Mouse (Mus musculus) neutrophil, adult 5-6 weeks (primary cell): Measurements from ENCODE around the gene Rab3il1. TPM values are rescaled to one million over a fixed set of nuclear protein-coding genes. Genes with fewer than 3 reads are reported as not detected.

ENCODE experiments used
- ATAC-seq: fragments of 151-379, 151-347 bp; 2 replicates; pipeline ENCODE4 v1.8.0; 2017; ENCODE audit warnings: mild to moderate bottlenecking, moderate TSS enrichment; ENCODE audit not compliant: insufficient number of reproducible peaks, poor library complexity, low FRiP score, severe bottlenecking; ENCODE audit errors: extremely low read depth
- total RNA-seq: library from RNA; stranded (forward); fragments of 200-1000 nt; gene quantifications from 2 replicates; pipeline ENCODE4 v1.2.3, GENCODE M21; 2017

Rab3il1 gene
- total RNA-seq, 1 experiment from 2014 or later: not detected

DNA sequence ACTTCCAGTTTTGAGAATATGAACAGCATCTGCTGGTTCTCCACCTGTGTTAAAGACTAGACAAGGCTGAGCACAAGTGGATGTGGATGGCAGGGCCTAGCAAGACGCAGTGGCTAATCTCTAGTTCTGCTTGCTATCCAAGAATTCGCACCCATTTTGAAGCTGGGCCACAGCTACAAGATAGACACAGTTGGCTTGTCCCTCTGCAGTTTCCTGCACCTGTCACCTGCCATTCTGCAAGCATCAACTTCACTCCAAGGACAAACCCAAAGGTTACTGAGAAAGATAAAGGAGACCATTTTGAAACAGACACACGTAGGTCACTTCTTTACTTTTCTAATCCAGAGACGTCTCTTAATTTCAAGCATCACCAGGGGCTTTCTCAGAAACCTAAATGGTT, 19.8 kb upstream of the Rab3il1 start:
- ATAC-seq: no peak

DNA sequence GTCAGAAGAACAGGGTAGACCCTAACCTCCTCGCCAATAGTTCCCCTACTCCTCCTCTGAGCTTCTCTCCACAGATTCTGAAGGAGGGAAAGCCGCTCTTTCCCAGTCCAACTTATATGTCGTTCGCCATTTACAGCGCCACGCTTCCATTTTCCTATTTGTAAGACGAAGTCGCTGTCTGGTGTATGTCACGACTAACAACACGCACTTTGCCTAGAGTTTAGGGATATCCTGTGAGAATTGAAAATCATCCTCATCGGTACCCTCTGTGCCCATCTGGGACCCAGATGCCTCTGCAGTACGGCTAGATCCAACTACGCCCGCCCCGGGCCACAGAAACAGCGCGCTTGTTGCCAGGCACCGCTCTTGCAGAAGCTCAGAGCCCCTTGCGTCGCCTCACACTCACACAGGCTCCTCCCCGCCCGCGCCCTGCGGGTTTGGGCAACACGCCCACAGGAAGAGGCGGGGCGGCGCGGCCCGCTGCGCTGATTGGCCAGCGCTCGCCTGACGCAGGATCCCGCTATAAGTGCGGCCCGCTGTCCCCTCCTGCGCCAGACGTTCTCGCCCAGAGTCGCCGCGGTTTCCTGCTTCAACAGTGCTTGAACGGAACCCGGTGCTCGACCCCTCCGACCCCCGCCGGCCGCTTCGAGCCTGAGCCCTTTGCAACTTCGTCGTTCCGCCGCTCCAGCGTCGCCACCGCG, 19.2 kb upstream of the Rab3il1 start:
- ATAC-seq: peak; percentile 75

DNA sequence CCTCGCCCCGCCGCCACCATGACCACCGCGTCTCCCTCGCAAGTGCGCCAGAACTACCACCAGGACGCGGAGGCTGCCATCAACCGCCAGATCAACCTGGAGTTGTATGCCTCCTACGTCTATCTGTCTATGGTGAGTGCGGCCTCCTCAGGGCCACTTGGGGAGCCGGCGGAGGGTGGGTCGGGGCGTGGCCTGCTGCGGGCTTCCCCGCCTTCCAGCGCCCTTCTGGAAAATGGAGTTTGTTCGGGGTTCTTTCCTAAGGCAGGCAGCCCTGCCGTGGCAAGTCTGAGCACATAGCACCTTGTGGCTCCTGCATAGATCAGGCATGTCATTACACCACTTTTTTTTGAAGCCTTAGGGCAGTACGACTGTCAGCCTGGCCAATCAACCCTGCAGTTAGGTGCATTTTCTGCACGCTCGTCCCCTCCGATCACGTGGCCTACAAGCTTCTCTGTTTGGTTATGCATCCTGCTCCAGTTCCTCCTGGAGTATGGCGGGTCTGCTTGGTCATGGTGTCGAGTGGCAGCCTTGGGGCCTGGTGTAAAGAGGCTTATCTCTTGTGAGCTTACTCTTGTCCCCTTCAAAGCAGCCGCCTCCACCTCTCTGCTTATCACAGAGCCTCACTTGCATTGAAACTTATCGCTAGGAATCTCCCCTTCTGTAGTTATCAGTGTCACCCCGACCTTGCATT, 18.5 kb upstream of the Rab3il1 start:
- ATAC-seq: peak; percentile 40

DNA sequence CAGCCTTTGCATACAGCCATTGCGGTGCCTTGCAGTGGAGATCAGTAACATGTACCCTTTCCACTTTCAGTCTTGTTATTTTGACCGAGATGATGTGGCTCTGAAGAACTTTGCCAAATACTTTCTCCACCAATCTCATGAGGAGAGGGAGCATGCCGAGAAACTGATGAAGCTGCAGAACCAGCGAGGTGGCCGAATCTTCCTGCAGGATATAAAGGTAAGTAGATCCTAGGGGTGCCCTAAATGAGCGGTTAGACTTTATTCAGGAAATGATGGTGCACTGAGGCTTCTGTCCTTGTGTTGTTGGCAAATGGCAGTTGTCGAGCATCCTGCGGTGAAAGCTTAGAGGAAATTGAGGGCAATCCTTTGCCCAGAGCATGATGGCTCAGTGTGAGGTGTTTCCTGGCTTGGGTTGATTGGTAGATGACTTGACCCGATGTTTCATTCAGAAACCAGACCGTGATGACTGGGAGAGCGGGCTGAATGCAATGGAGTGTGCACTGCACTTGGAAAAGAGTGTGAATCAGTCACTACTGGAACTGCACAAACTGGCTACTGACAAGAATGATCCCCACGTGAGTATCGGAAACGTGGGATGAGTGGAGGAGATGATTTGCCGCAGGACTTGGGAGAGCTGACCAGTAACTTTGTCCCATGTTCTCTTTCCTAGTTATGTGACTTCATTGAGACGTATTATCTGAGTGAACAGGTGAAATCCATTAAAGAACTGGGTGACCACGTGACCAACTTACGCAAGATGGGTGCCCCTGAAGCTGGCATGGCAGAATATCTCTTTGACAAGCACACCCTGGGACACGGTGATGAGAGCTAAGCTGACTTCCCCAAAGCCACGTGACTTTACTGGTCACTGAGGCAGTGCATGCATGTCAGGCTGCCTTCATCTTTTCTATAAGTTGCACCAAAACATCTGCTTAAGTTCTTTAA, 17.1 kb upstream of the Rab3il1 start:
- ATAC-seq: no peak

DNA sequence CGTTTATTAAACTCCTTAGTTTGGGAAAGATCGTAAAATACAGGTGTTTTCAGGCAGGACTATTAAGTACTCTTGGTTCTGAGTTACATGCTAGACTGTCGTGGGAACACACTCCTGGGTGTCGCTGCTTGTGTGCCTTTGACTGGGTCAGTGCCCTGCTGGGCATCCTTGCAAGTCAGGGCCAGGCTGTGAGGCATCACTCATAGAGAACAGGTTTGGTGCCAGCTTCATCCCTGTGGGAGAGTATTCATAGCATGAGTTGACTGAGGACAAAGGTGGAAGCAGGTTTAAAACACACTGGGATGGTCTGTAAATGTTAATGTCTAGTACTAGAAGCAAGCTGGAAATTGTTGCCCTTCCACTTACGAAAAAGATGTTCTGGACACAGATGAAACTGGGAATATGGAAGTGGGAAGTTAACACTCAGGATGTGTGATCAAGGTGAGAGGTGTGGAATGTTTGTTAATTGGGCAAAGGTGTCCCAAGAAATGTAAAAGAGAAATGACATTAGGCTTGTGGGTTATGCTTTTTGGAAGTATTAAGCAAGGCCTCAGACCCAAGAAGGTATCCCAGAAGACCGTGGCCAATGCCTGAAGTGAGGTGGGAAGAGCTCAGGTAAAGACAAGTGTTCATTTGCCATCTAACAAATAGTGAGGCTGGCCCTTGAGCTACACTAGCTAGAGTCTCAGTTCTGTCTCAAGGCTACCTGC, 16.1 kb upstream of the Rab3il1 start:
- ATAC-seq: no peak

DNA sequence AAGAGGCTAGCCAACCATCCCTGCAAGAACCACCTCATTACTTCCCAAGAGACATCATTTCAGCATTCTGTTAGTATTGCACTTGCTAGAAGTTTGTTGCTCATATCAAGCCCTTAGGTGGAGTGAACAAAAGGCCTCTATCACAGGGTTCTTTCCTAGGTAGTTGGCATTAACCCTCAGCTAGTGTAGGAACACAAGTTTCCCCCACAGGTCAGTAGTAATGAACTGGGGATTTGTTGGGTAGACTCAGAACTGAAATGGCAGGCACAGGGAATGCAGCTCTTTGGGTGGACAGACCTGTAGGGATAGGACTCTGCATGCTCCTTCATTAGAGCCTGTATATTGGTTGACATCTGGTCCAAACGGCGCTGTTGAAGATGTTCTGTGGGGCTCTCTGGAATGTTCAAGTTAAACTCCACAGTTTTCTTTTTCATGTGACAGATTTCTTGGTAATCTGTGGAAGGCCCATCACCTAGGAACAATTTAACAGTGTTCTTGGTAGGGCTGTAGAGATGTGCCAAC, 15.5 kb upstream of the Rab3il1 start:
- ATAC-seq: no peak

DNA sequence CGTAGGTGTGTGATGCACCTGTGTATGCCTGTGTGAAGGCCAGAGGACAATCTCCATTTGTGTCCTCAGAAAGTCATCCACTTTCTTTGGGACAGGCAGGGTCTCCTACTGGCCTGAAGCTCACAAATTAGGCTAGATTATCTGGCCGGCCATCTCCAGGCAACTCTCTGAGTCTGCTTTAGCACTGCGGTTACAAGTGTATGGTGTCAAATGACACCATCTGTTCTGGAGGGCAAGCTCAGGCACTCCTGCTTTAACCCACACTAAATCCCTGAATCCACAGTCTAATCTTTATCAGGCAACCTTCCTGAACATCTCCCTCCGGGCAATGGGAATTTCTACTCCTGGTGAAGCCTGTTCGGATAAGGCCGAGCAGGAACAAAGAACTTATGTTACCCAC, 14.3 kb upstream of the Rab3il1 start:
- ATAC-seq: no peak

DNA sequence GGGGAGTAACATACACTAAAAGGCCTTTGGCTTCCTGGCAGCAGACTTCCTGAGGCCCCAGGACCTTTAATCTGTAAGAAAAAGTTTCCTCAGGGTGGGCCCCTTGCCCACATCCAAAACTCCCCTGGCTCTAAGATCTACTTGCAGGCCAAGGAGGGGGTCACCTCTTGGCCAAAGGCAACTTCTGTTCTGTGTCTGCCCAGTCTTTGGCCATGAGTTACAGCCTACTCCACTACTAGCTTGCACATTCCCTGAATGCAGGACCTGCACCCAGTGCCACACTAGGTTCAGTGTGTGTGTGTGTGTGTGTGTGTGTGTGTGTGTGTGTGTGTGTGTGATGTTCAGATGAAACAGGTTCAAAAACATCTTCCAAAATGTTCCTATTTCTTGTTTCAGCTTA, 13.9 kb upstream of the Rab3il1 start:
- ATAC-seq: no peak

DNA sequence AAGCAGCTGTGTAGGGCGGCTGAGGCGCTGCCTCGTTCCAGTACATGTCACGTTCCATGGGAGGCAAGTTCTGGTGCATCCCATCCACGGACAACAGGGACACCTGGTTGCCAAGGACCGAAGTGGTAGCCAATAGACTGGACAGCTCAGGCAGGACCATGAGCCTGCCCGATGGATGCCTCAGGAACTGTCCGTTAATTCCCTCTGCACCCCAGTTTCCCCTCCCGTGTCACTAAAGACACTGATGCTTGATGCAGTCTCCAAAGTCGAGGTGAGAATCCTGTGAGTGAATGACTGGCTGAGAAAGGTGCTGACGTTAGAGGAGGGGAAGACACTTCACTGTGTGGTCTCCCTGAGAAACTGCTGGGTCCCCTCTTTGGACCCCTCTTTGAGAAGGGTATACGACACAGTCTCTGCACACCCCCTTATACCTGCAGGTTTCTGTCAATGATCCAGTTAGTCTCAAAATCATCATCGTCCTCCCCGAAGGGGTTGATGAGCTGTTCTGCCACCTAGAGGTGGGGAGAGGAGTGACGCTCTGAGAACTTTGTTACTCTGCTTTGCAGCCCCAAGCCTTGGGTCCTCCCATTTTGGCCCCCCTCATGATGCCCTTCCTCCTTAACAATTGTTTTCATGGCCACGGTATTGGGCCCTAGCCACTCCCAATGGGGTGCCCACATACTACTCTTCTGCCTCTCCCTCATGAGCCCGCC, 12.1 kb upstream of the Rab3il1 start:
- peak; percentile 31; the same call in 1 of the 2 replicates for ATAC-seq

DNA sequence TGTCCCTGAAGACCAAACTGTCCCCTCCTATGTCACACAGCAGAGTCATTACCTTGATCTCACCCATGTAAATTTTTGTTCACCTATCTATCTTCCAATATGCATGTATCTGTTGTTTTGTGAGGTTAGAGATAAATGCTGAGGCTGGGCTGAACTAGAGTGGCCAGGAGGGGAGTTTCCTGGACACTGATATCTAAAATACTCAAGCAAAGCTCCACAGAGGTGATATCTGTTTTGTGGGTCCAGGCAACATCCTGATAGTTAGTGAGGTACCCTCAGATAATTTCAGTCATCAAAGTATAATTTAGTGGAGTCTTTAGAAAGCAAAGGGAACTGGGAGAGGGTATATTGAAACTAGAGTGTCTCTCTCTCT, 11.6 kb upstream of the Rab3il1 start:
- ATAC-seq: no peak

DNA sequence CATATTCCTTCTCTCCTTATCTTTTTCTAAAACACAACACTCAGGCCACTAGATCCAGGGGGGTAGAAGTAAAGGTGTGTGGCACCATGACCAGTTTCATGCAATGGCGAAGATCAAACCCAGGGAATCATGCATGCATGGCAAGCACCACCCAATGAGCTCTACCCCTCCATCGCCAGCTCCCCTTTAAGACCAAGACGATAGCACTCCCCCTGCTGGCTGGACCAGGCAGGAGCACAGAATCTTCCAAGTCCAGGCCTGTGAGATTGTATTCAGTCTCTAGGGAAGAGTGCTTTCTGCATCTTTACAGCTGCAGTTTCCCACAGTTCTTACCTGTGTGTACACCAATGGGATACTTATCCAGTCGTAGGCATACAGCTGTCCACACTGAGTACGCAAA, 10.2 kb upstream of the Rab3il1 start:
- ATAC-seq: peak; percentile 72

DNA sequence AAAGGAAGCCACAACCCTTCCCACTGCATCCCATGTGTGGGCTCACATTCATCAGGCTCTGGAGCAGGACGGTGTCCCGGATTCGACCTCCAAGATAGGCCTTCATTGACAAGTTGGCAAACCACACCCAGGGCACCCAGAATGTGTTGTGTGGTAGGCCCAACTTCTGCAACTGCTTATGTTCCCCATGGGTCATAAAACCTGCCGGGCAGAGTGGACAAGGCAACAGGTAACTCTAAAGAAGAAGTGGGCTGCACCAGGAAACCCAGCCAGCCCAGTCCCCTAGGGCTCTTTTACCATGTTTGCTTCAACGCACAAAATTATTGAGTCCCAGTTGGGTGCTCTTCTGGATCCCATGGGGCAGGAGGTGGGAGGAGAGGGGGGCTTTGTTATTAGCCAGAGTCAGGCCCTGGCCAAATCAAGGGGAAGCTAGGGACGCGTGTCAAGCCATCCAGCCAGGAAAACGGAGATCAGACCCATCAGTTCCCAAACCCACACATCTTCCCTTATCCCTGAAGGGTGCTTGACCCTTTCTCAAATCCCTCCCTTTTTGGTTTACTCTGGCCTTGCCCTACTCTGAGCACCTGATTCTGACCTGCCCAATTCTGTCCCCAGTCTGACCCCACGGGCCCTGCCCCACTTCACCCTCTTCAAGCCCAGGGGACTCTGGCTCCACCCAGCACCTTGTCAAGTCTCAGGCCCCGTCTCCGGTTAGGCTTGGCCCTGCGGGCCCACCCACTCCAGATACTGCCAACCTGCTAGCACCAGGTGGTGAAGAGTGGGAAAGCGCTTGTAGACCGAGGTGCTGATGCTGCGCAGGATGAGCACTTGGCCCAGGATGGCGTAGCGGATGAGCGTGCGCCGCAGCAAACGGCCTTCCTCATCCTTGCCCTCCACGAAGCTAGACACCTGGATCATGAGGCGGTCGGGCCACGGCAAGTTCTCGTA, 9.2 kb upstream of the Rab3il1 start:
- no peak for ATAC-seq

DNA sequence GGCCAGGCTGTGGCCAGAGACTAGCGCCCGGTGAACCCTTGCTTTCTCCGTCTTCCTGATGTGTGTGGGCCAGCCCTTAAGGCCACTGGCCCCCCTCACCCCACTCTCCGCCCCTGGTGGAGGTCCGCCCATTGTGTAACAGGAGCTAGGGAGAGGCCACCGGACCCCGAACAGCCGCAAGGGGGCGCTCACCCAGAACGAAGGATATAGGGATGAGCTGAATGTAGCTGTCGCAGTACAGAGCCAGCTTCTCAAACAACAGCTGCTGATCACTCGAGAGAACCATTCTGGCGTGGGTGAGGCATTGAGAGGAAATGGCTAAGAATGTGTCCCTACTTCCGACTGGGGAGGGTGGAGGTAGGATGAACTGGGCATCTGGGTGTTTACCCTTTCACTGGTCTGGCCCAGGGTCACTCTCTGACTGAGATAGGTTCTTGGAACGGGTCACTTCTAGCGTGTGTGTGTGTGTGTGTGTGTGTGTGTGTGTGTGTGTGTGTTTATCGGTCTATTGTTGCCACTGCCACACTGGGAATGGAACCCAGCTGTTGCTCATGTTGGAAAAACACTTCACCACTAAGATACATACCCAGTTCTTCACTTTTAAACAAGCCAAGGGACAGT, 8.3 kb upstream of the Rab3il1 start:
- peak; percentile 50 for ATAC-seq

DNA sequence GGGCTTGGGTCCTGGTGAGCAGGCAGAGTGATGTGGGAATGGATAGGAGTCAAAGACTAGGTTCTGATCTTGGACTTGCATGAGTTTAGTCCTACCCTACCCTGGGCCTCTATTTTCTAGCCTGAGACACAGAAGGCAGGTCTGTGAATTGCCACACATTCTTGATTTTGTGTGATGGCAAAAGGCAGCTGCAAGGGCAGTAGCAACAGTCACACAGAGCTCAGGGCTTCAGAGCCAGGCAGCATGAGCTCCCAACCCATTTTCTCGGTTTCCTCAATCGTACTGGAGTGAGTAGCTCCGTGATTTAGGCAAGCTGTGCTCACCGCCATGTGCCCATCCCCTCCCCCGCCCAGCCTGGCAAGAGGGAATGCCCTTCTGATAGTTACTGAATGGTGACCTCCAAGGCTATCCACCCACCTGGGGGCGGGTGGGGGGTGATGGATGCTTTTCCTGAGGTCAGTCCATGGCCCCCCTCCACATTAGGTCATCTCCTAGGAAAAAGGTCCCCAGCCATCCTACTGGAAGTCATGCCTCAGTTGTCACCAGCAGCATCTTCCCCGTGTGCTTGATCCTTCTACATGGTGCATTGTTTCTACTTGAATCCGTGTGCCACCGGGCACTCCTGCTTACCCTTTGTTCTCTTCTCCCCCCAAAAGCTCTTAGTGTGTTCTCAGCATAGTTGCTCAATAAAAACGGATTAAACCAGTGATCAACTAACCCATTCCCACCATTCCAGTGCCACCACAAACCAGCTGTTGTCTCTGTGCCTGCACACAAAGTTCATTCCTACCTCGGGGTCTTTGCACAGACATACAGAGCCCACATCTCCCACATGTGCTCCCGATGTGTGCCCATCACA, 4.0 kb upstream of the Rab3il1 start:
- no peak for ATAC-seq

DNA sequence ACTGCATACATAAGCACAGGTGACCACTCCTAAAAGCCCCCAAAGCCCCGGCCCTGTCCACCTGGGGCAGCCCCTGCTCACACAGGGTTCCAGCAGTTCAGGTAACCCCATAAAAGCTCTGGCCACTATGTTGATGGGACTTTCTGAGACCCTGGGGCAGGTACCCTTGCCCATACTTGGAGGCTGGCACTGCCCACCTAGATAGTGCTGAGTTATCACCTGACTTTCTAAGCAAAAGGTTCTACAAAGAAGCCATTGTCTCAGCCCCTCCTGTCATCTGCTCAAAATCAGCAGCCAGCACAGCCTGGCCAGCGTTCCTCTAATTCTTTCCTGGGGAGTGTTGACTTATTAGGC, 3.4 kb upstream of the Rab3il1 start:
- ATAC-seq: no peak
